Mouse (Mus musculus) embryonic fibroblast, embryonic 13.5 days (primary cell): ENCODE results near the gene Stpg3.

Experiments
- CTCF ChIP-seq: IDR thresholded peaks from 2 replicates; pipeline ENCODE4 v1.5.1; 2011; ENCODE audit warnings: mild to moderate bottlenecking, control low read depth, low read length, moderate library complexity, borderline replicate concordance; ENCODE audit not compliant: insufficient read depth
- POLR2A ChIP-seq: IDR thresholded peaks from 2 replicates; pipeline ENCODE4 v1.6.1; 2011; ENCODE audit warnings: low read depth, mild to moderate bottlenecking, control low read depth, low read length, moderate library complexity

DNA sequence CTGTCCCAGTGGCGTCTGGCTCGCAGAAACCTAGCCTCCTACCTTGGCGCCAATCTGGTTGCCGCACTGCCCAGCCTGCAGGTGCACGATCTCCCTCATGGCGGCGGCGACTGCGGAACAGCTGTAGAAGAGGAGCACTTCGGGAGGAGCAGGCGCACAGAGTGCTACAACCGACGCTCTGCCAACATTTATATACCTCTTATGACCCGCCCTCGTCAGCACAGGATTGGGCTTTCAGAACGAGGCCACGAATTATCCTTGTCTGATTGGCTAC lies 10.0 kb upstream of the Stpg3 start, which contains the start of gene Tubb4b:
- TF ChIP-seq POLR2A (peak; percentile 100), CTCF (no peak)
